Mouse (Mus musculus) heart, embryonic 10.5 days (tissue): ENCODE results near the gene Rapgef4. TPM values are rescaled to one million over a fixed set of nuclear protein-coding genes. Genes with fewer than 3 reads are reported as not detected.

Experiments
- DNase-seq: peaks from one replicate; pipeline ENCODE4 v3.0.0-alpha.2; 2017; ENCODE audit warnings: low spot score
- H3K27ac ChIP-seq: fragments of 300-500 bp; sonication (generic); 2 replicates; pipeline ENCODE4 v1.5.1; 2016; ENCODE audit warnings: mild to moderate bottlenecking
- H3K27me3 ChIP-seq: fragments of 300-500 bp; sonication (generic); 2 replicates; pipeline ENCODE4 v1.6.1; 2016; ENCODE audit warnings: mild to moderate bottlenecking; ENCODE audit not compliant: poor library complexity, insufficient read depth, severe bottlenecking
- H3K36me3 ChIP-seq: fragments of 300-500 bp; sonication (generic); 2 replicates; pipeline ENCODE4 v1.6.1; 2016; ENCODE audit warnings: mild to moderate bottlenecking, moderate library complexity
- H3K4me1 ChIP-seq: fragments of 300-500 bp; sonication (generic); 2 replicates; pipeline ENCODE4 v1.6.1; 2016; ENCODE audit warnings: mild to moderate bottlenecking
- H3K4me3 ChIP-seq: fragments of 300-500 bp; sonication (generic); 2 replicates; pipeline ENCODE4 v1.5.1; 2016; ENCODE audit warnings: mild to moderate bottlenecking, moderate library complexity
- H3K9me3 ChIP-seq: fragments of 300-500 bp; sonication (generic); 2 replicates; pipeline ENCODE4 v1.6.1; 2016; ENCODE audit warnings: mild to moderate bottlenecking, moderate library complexity
- WGBS: fragments of 180-500 bp; shearing (Covaris S2); methylation state at CpG from one replicate; pipeline ENCODE4 v1.1.7; 2016; 5-methylcytosine and 5-hydroxymethylcytosine counted together
- polyA plus RNA-seq: library from polyadenylated mRNA; unstranded; fragments of >200 nt; fragmentation: Nextera tagmentation; extraction: Ambion mirVana; gene quantifications from 2 replicates; pipeline ENCODE4 v1.2.1, GENCODE M21; 2016

Rapgef4 gene
- polyA plus RNA-seq, 1 experiment from 2014 or later = 3.1 TPM

- no peaks in the 10 kb centered on the region for H3K27me3 ChIP-seq
- no peak for DNase-seq
- no peak overlapping the region for H3K4me3 ChIP-seq
- H3K4me1 ChIP-seq = peaks cover 41% of the 10 kb centered on the region
- H3K9me3 ChIP-seq = no peaks in the 10 kb centered on the region
- H3K27ac ChIP-seq = no peak overlapping the region
- 74% methylated on average over 6 of the region's 6 CpGs for WGBS
- no peaks in the 10 kb centered on the region for H3K36me3 ChIP-seq
Measured at GRCm38 (mm10) chr2:72177214-72178023, 196.4 kb downstream of the Rapgef4 start.

GRCm38 (mm10) chr2:72178025-72178424 is 197.0 kb downstream of the Rapgef4 start:
- Histone ChIP-seq H3K27me3 (no peaks in the 10 kb centered on the region), H3K36me3 (no peaks in the 10 kb centered on the region), H3K4me3 (no peak overlapping the region), H3K9me3 (no peaks in the 10 kb centered on the region), H3K27ac (no peak overlapping the region), H3K4me1 (peaks cover 35% of the 10 kb centered on the region)
- WGBS = 60% methylated on average over 4 of the region's 4 CpGs
- no peak for DNase-seq

- 89% methylated on average over 11 of the region's 11 CpGs for WGBS
Measured at GRCm38 (mm10) chr2:72178515-72178914, 197.5 kb downstream of the Rapgef4 start.

GRCm38 (mm10) chr2:72179600-72180301 is 198.7 kb downstream of the Rapgef4 start:
- Histone ChIP-seq H3K4me3 (no peak overlapping the region), H3K9me3 (no peaks in the 10 kb centered on the region), H3K4me1 (peaks cover 27% of the 10 kb centered on the region), H3K27me3 (no peaks in the 10 kb centered on the region), H3K36me3 (no peaks in the 10 kb centered on the region), H3K27ac (no peak overlapping the region)
- WGBS = 89% methylated on average over 15 of the region's 15 CpGs
- no peak for DNase-seq

More at GRCm38 (mm10) chr2:72178515-72178914, 197.5 kb downstream of the Rapgef4 start:
- Histone ChIP-seq H3K27me3 (no peaks in the 10 kb centered on the region), H3K36me3 (no peaks in the 10 kb centered on the region), H3K4me1 (peaks cover 30% of the 10 kb centered on the region), H3K4me3 (no peak overlapping the region), H3K27ac (no peak overlapping the region), H3K9me3 (no peaks in the 10 kb centered on the region)
- no peak for DNase-seq

- Histone ChIP-seq H3K9me3 (no peaks in the 10 kb centered on the region), H3K36me3 (no peaks in the 10 kb centered on the region), H3K4me1 (peaks cover 16% of the 10 kb centered on the region), H3K27ac (no peak overlapping the region), H3K4me3 (no peak overlapping the region), H3K27me3 (no peaks in the 10 kb centered on the region)
- DNase-seq = no peak
- 87% methylated on average over 2 of the region's 2 CpGs for WGBS
Measured at GRCm38 (mm10) chr2:72181443-72181842, 200.4 kb downstream of the Rapgef4 start.

GRCm38 (mm10) chr2:72183751-72184150 is 202.7 kb downstream of the Rapgef4 start:
- WGBS = 75% methylated on average over 3 of the region's 3 CpGs
- H3K4me1 ChIP-seq = no peaks in the 10 kb centered on the region
- no peak overlapping the region for H3K4me3 ChIP-seq
- no peaks in the 10 kb centered on the region for H3K9me3 ChIP-seq
- H3K27me3 ChIP-seq = no peaks in the 10 kb centered on the region
- DNase-seq = no peak
- no peaks in the 10 kb centered on the region for H3K36me3 ChIP-seq
- H3K27ac ChIP-seq = no peak overlapping the region

- 69% methylated on average over 6 of the region's 6 CpGs for WGBS
- Histone ChIP-seq H3K9me3 (no peaks in the 10 kb centered on the region), H3K4me1 (peaks cover 25% of the 10 kb centered on the region), H3K27ac (0 out of 2 replicates have a peak overlapping the region, but pooled peaks have one; percentile 25), H3K36me3 (no peaks in the 10 kb centered on the region), H3K27me3 (no peaks in the 10 kb centered on the region), H3K4me3 (no peak overlapping the region)
- DNase-seq = no peak
Measured at GRCm38 (mm10) chr2:72196190-72196965, 215.3 kb downstream of the Rapgef4 start.

GRCm38 (mm10) chr2:72197026-72197425 is 216.0 kb downstream of the Rapgef4 start:
- H3K36me3 ChIP-seq = no peaks in the 10 kb centered on the region
- peaks cover 30% of the 10 kb centered on the region for H3K4me1 ChIP-seq
- no peaks in the 10 kb centered on the region for H3K9me3 ChIP-seq
- no peak for DNase-seq
- H3K27me3 ChIP-seq = no peaks in the 10 kb centered on the region
- H3K27ac ChIP-seq = no peak overlapping the region
- H3K4me3 ChIP-seq = no peak overlapping the region
- WGBS = 16% methylated on average over 3 of the region's 3 CpGs

- Histone ChIP-seq H3K9me3 (no peaks in the 10 kb centered on the region), H3K4me3 (no peak overlapping the region), H3K4me1 (peaks cover 44% of the 10 kb centered on the region), H3K27me3 (no peaks in the 10 kb centered on the region), H3K36me3 (no peaks in the 10 kb centered on the region), H3K27ac (no peak overlapping the region)
- WGBS = 89% methylated on average over 2 of the region's 2 CpGs
- peak; percentile 42 for DNase-seq
Measured at GRCm38 (mm10) chr2:72199451-72199850, 218.4 kb downstream of the Rapgef4 start.

- no peak overlapping the region for H3K4me3 ChIP-seq
- peaks cover 39% of the 10 kb centered on the region for H3K4me1 ChIP-seq
- no peaks in the 10 kb centered on the region for H3K9me3 ChIP-seq
- no peaks in the 10 kb centered on the region for H3K36me3 ChIP-seq
- DNase-seq = peak; percentile 62
- peak overlapping the region; percentile 75 for H3K27ac ChIP-seq
- H3K27me3 ChIP-seq = no peaks in the 10 kb centered on the region
- WGBS = 50% methylated on average over 9 of the region's 9 CpGs
Measured at GRCm38 (mm10) chr2:72201506-72201905, 220.5 kb downstream of the Rapgef4 start.

- peak overlapping the region; percentile 75; the same call in 1 of the 2 replicates for H3K27ac ChIP-seq
- H3K4me1 ChIP-seq = peaks cover 39% of the 10 kb centered on the region
- no peak for DNase-seq
- H3K4me3 ChIP-seq = no peak overlapping the region
- H3K27me3 ChIP-seq = no peaks in the 10 kb centered on the region
- no peaks in the 10 kb centered on the region for H3K9me3 ChIP-seq
- H3K36me3 ChIP-seq = no peaks in the 10 kb centered on the region
- WGBS = 37% methylated on average over 6 of the region's 6 CpGs
Measured at GRCm38 (mm10) chr2:72202252-72202651, 221.2 kb downstream of the Rapgef4 start.

- 11% methylated on average over 5 of the region's 5 CpGs for WGBS
- peak overlapping the region; percentile 31 for H3K27ac ChIP-seq
- H3K4me3 ChIP-seq = peak overlapping the region; percentile 15; the same call in 1 of the 2 replicates
- H3K4me1 ChIP-seq = peaks cover 39% of the 10 kb centered on the region
- no peaks in the 10 kb centered on the region for H3K36me3 ChIP-seq
- no peaks in the 10 kb centered on the region for H3K27me3 ChIP-seq
- peak; percentile 84 for DNase-seq
- H3K9me3 ChIP-seq = no peaks in the 10 kb centered on the region
Measured at GRCm38 (mm10) chr2:72203609-72204008, 222.6 kb downstream of the Rapgef4 start.
